Mouse (Mus musculus) C2C12 (cell line): ENCODE results near the gene Rabl6.

Source experiments
- CTCF ChIP-seq: IDR thresholded peaks from one replicate; pipeline ENCODE4 v1.5.1; 2011; ENCODE audit not compliant: control insufficient read depth, insufficient read depth, insufficient read length
- MYOD1 ChIP-seq: IDR thresholded peaks from one replicate; pipeline ENCODE4 v1.6.1; 2011; ENCODE audit warnings: low read depth; ENCODE audit not compliant: control insufficient read depth, insufficient read length

- TF ChIP-seq CTCF (no peak), MYOD1 (no peak)
These were observed 24.8 kb downstream of the Rabl6 start for GRCm38 (mm10) chr2:25583571-25583970.
